In genomic region chr1:53080603-53081002, GRCm38 (mm10) we compare ENCODE assay signal across 21 mouse cellular contexts. TPM values are rescaled to one million over a fixed set of nuclear protein-coding genes. Genes with fewer than 3 reads are reported as not detected.
DNase-seq lines count a peak whose midpoint lies in the region; ATAC-seq lines count a peak whose summit lies in the region.
"Had no signal": no experiment of that assay in that cellular context is flagged by ENCODE, and none has a peak within 500 bp of the region (broad histone marks: within the 10 kb centered on the region; RNA-seq: fewer than 3 reads in every experiment).

No protein-coding gene starts in this region.

- H3K9me3 ChIP-seq in megakaryocyte, embryonic 14.5 days, result no peaks in the 10 kb centered on the region
- H3K9me3 ChIP-seq: embryonic facial prominence, embryonic 10.5 days; embryonic facial prominence, embryonic 12.5 days; forebrain, embryonic 10.5 days; forebrain, embryonic 12.5 days; G1E had no signal

- H3K4me3 ChIP-seq in megakaryocyte, embryonic 14.5 days (replicated peaks), result peak overlapping the region; percentile 23
- H3K4me3 ChIP-seq: embryonic facial prominence, embryonic 10.5 days; embryonic facial prominence, embryonic 12.5 days; forebrain, embryonic 10.5 days; forebrain, embryonic 12.5 days had no signal

- no peak for ATAC-seq in megakaryocyte, adult 5-6 weeks (ENCODE audit: poor library complexity, severe bottlenecking)
- ATAC-seq in common myeloid progenitor, adult 5-6 weeks (replicated peaks; ENCODE audit: low read depth, poor library complexity, severe bottlenecking), result peak; percentile 73; the same call in 1 of the 2 replicates
- ATAC-seq: activated CD4-positive, CD25-positive, alpha-beta regulatory T cell, adult 4 months; CD4-positive, CD25-positive, alpha-beta regulatory T cell, adult 4 months; forebrain, embryonic 14.5 days; forebrain, embryonic 16.5 days; Patski had no signal

- DNase-seq in heart, adult 11 months, result no peak
- no peak for DNase-seq in c-Kit-positive CD71-positive TER-119-positive erythroid progenitor cells, embryonic 14.5 days (ENCODE audit: low spot score)
- DNase-seq: adrenal gland, adult 8-10 months; B cell, adult 2 months had no signal

- H3K36me3 ChIP-seq in megakaryocyte, embryonic 14.5 days (replicated peaks; ENCODE audit: low read length), result no peaks in the 10 kb centered on the region
- H3K36me3 ChIP-seq: embryonic facial prominence, embryonic 10.5 days; embryonic facial prominence, embryonic 12.5 days; forebrain, embryonic 10.5 days; forebrain, embryonic 12.5 days; G1E had no signal

- H3K4me1 ChIP-seq in megakaryocyte, embryonic 14.5 days, result peaks cover 40% of the 10 kb centered on the region
- H3K4me1 ChIP-seq: embryonic facial prominence, embryonic 10.5 days; embryonic facial prominence, embryonic 12.5 days; forebrain, embryonic 10.5 days; forebrain, embryonic 12.5 days had no signal

- no peaks in the 10 kb centered on the region for H3K27me3 ChIP-seq in megakaryocyte, embryonic 14.5 days (replicated peaks)
- H3K27me3 ChIP-seq: CH12.LX; embryonic facial prominence, embryonic 12.5 days; forebrain, embryonic 12.5 days had no signal

RNA-seq across cellular contexts. Expression of gene Mstn, which starts 19.2 kb away (rescaled TPM):
- not detected in 2 replicates for polyA plus RNA-seq in megakaryocyte, embryonic 14.5 days (2012; ENCODE audit: insufficient read depth, low replicate concordance)
- not detected in 2 replicates for total RNA-seq in megakaryocyte, adult 5-6 weeks (2015)
- total RNA-seq in megakaryocyte, adult 5-6 weeks (2017), result not detected in 2 replicates
- total RNA-seq in common myeloid progenitor, adult 5-6 weeks (2017), result not detected in 2 replicates
- total RNA-seq: adrenal gland, adult 18-20 months; adrenal gland, postnatal 14 days; adrenal gland, postnatal 36 days; CH12.LX had no signal
- polyA plus RNA-seq: activated CD4-positive, CD25-positive, alpha-beta regulatory T cell, adult 4 months; G1E; Patski had no signal
